Mouse (Mus musculus) bone marrow, adult 2 months (tissue): ENCODE results near the gene Tmprss3.

Experiments
- CTCF ChIP-seq: fragments of 200-500 bp; IDR thresholded peaks from 2 replicates; pipeline ENCODE4 v1.5.1; 2011; ENCODE audit warnings: low read length, control low read depth; ENCODE audit not compliant: control insufficient read depth, insufficient read depth
- POLR2A ChIP-seq: fragments of 200-500 bp; IDR thresholded peaks from 2 replicates; pipeline ENCODE4 v1.6.1; 2011; ENCODE audit warnings: low read depth, mild to moderate bottlenecking, control low read depth, low read length, borderline replicate concordance; ENCODE audit not compliant: control insufficient read depth

DNA sequence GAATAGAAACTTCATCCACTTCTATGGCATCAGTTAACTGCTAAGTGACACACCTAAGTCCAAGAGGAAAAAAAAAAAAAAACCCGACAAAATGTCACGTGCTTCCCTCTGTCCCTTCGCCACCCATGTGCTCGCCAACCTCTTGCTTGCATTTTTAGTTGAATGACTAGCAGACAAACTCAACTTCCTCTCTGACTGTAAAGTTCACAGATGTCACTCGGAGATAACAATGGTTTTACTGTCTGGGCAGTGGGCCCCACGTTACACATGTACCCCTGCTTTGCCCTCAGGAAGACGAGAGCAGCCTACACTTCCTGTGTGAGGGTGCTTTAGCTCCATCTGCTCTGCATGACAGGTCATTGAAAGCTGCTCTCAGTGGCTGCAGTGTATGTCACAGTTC is 25.1 kb upstream of the Tmprss3 start:
- no peak for TF ChIP-seq CTCF
- TF ChIP-seq POLR2A = no peak
